Comparison of ENCODE assay signal across 21 mouse cellular contexts in the genomic region with DNA sequence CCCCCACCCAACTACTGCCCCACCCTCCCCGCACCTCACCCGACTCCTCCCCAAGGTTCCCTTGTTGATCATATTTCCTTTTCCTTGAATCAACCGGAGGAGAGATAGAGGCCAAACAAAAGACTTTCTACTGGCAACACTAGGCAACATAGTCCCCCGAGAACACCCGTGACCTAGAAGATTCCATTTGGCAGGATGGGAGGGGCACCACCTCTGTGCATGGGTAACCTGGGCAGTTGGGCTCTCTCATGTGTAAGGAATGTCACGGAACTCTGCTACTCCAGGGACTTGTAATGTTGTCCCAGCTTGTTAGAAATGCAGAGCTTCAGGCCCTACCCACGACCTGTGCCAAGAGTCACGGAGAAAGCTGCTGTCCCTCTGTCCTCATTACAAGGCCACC. TPM values are rescaled to one million over a fixed set of nuclear protein-coding genes. Genes with fewer than 3 reads are reported as not detected.
DNase-seq lines count a peak whose midpoint lies in the region; ATAC-seq and TF ChIP-seq lines count a peak whose summit lies in the region.
"Had no signal": no experiment of that assay in that cellular context is flagged by ENCODE, and none has a peak within 500 bp of the region (broad histone marks: within the 10 kb centered on the region; RNA-seq: fewer than 3 reads in every experiment).

No protein-coding gene starts in this region.

- H3K4me1 ChIP-seq in heart, adult 2 months (ENCODE audit: control insufficient read depth, insufficient read depth, low read length): peaks cover 8% of the 10 kb centered on the region
- no peaks in the 10 kb centered on the region for H3K4me1 ChIP-seq in stomach, postnatal 0 days (replicated peaks; ENCODE audit: control insufficient read depth, insufficient read depth)

- no peak for TF ChIP-seq POLR2A in heart, adult 2 months (IDR thresholded peaks at IDR 0.05; ENCODE audit: insufficient read depth, low read depth, low read length)

- H3K9ac ChIP-seq in heart, adult 2 months (ENCODE audit: low read depth, low read length): no peak overlapping the region
- H3K9ac ChIP-seq in stomach, postnatal 0 days (ENCODE audit: low read length): no peak overlapping the region
- H3K9ac ChIP-seq: forebrain, embryonic 12.5 days; midbrain, embryonic 13.5 days; neural tube, embryonic 12.5 days had no signal

- intact Hi-C loops in heart, adult 2 months (cut with DNase I): no loop called here
- intact Hi-C loops in heart, postnatal 36 days (cut with DNase I): no loop called here

- H3K9me3 ChIP-seq in stomach, postnatal 0 days (ENCODE audit: control insufficient read depth, low read length): no peaks in the 10 kb centered on the region
- H3K9me3 ChIP-seq: embryonic facial prominence, embryonic 10.5 days; forebrain, embryonic 12.5 days; G1E; midbrain, embryonic 13.5 days; neural tube, embryonic 12.5 days had no signal

- no peak overlapping the region for H3K4me2 ChIP-seq in stomach, postnatal 0 days (replicated peaks; ENCODE audit: low read depth)
- H3K4me2 ChIP-seq: forebrain, embryonic 12.5 days; midbrain, embryonic 13.5 days; neural tube, embryonic 12.5 days had no signal

- peak; percentile 88 for ATAC-seq in stomach, postnatal 0 days (ENCODE audit: low FRiP score, low TSS enrichment)
- ATAC-seq: hindbrain, embryonic 16.5 days; intestine, embryonic 16.5 days; midbrain, embryonic 13.5 days had no signal

- H3K4me3 ChIP-seq in heart, adult 2 months: no peak overlapping the region
- no peak overlapping the region for H3K4me3 ChIP-seq in stomach, postnatal 0 days (ENCODE audit: low read depth, low read length)
- H3K4me3 ChIP-seq: embryonic facial prominence, embryonic 10.5 days; forebrain, embryonic 12.5 days; layer of hippocampus, adult 2 months; midbrain, embryonic 13.5 days; neural tube, embryonic 12.5 days had no signal

- TF ChIP-seq EP300 in heart, adult 2 months (IDR thresholded peaks at IDR 0.05; ENCODE audit: insufficient read depth, low read depth, low read length): 0 out of 2 replicates have a peak, but pooled peaks have one; percentile 37
- TF ChIP-seq EP300 in stomach, postnatal 0 days (optimal IDR thresholded peaks at IDR 0.05): no peak

- H3K27ac ChIP-seq in heart, adult 2 months: peak overlapping the region; percentile 65
- no peak overlapping the region for H3K27ac ChIP-seq in stomach, postnatal 0 days (replicated peaks)
- H3K27ac ChIP-seq: forebrain, embryonic 12.5 days; midbrain, embryonic 13.5 days; neural tube, embryonic 12.5 days had no signal

- WGBS in heart, adult 2 months: 50% methylated on average over 8 of the region's 8 CpGs
- 52% methylated on average over 8 of the region's 8 CpGs for WGBS in stomach, postnatal 0 days

- no peaks in the 10 kb centered on the region for H3K36me3 ChIP-seq in heart, adult 2 months (ENCODE audit: control insufficient read depth, insufficient read depth, low read length)
- no peaks in the 10 kb centered on the region for H3K36me3 ChIP-seq in stomach, postnatal 0 days (ENCODE audit: control insufficient read depth, insufficient read depth, low read length)
- H3K36me3 ChIP-seq: embryonic facial prominence, embryonic 10.5 days; forebrain, embryonic 12.5 days; G1E; midbrain, embryonic 13.5 days; neural tube, embryonic 12.5 days had no signal

- H3K27me3 ChIP-seq in heart, adult 2 months (ENCODE audit: control insufficient read depth, insufficient read depth, low read length): no peaks in the 10 kb centered on the region
- H3K27me3 ChIP-seq in stomach, postnatal 0 days (ENCODE audit: control insufficient read depth, insufficient read depth, low read length): no peaks in the 10 kb centered on the region
- H3K27me3 ChIP-seq: midbrain, embryonic 13.5 days; neural tube, embryonic 12.5 days had no signal

- DNase-seq in heart, adult 2 months: peak; percentile 37 to 46
- DNase-seq in heart, postnatal 36 days: no peak
- DNase-seq in kidney, adult 9 months: peak; percentile 53
- DNase-seq in kidney, postnatal 10 days: no peak
- peak; percentile 50 for DNase-seq in kidney, postnatal 14 days
- peak; percentile 56 for DNase-seq in stomach, postnatal 0 days (ENCODE audit: low spot score)
- no peak for DNase-seq in left cerebral cortex, adult 11 months (ENCODE audit: low spot score)
- DNase-seq: adrenal gland, postnatal 36 days; cerebellum, adult 2 months; heart, postnatal 14 days; left cerebral cortex, postnatal 4 days; liver; thymus, postnatal 25 days had no signal

- H3K79me2 ChIP-seq in heart, adult 2 months (replicated peaks; ENCODE audit: control insufficient read depth, insufficient read depth, low read length): no peaks in the 10 kb centered on the region

- no peak for TF ChIP-seq CTCF in heart, adult 2 months (IDR thresholded peaks at IDR 0.05)
- TF ChIP-seq CTCF in stomach, postnatal 0 days (IDR thresholded peaks at IDR 0.05; ENCODE audit: low read depth): no peak

RNA-seq across cellular contexts. Expression of gene Bod1, which starts 55.6 kb away (rescaled TPM):
- 100 to 1,000 TPM; 125 to 140 TPM for total RNA-seq in heart, adult 2 months (2021)
- 105 and 181 TPM in 2 replicates for polyA plus RNA-seq in heart, adult 2 months (2012; rRNA removed)
- 100 to 1,000 TPM; 122 to 131 TPM for total RNA-seq in heart, postnatal 36 days (2021)
- polyA plus RNA-seq in stomach, postnatal 0 days (2015; fragmentation: Nextera tagmentation; extraction: Ambion mirVana): 62.1 and 65.2 TPM in 2 replicates

Comparison
In these comparisons a context has a peak if more than half of its experiments do, and no peak if none do; other contexts are left out.
1. DNase-seq: peak in heart, adult 2 months (2 of 2), kidney, adult 9 months (single experiment), kidney, postnatal 14 days (single experiment) and stomach, postnatal 0 days (single experiment); none in heart, postnatal 36 days (0 of 2), kidney, postnatal 10 days (single experiment) and left cerebral cortex, adult 11 months (single experiment).